Comparison of ENCODE assay signal across 16 mouse cellular contexts in the genomic region with DNA sequence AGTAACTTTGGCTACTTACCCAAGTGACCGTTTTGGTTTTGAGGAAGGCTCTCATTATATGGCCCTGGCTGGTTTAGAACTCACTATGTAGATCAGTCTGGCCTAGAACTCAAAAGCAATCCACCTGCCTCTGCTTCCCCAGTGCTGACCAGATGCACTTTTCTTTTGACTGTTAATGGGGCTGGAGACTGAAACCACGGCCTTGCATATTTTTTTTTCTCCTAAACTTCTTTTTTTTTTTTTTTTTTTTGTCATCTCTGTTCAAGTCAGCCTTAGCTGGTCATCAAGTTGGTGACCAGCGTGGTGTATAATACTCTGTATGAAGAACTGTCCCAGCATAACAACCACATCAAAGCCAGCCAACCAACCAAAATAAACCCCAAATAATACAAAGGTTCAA.
"Had no signal": no experiment of that assay in that cellular context is flagged by ENCODE, and none has a peak within 500 bp of the region (broad histone marks: within the 10 kb centered on the region; RNA-seq: fewer than 3 reads in every experiment).

No protein-coding gene starts in this region.

- H3K27ac ChIP-seq: neural tube, embryonic 13.5 days; neural tube, embryonic 15.5 days; stomach, embryonic 15.5 days; stomach, postnatal 0 days had no signal

- H3K9me3 ChIP-seq: neural tube, embryonic 13.5 days; neural tube, embryonic 15.5 days; stomach, embryonic 15.5 days had no signal

- H3K4me3 ChIP-seq: neural tube, embryonic 13.5 days; neural tube, embryonic 15.5 days; stomach, embryonic 15.5 days had no signal

- H3K36me3 ChIP-seq: neural tube, embryonic 13.5 days; neural tube, embryonic 15.5 days; stomach, embryonic 15.5 days had no signal

- H3K9ac ChIP-seq: neural tube, embryonic 13.5 days; neural tube, embryonic 15.5 days; stomach, embryonic 15.5 days had no signal

- DNase-seq: retina, postnatal 1 day; right cerebral cortex, adult 18-20 months; right cerebral cortex, postnatal 14 days; right cerebral cortex, postnatal 25 days; right cerebral cortex, postnatal 4 days; spleen, adult 18-20 months; thymus, adult 18-20 months; thymus, adult 2 months; thymus, postnatal 14 days; thymus, postnatal 25 days; thymus, postnatal 36 days; thymus, postnatal 4 days had no signal

- H3K4me1 ChIP-seq: neural tube, embryonic 13.5 days; neural tube, embryonic 15.5 days; stomach, embryonic 15.5 days had no signal

- H3K27me3 ChIP-seq: neural tube, embryonic 13.5 days; neural tube, embryonic 15.5 days; stomach, embryonic 15.5 days had no signal

- H3K4me2 ChIP-seq: neural tube, embryonic 13.5 days; neural tube, embryonic 15.5 days; stomach, embryonic 15.5 days had no signal
